Mouse (Mus musculus) MEL (cell line): ENCODE measurements around the gene Fblim1. TPM values are rescaled to one million over a fixed set of nuclear protein-coding genes. Genes with fewer than 3 reads are reported as not detected.
A peak's percentile ranks its signal among the peaks of the same experiment; 100 is the strongest.
"Not testable (repeated sequence)": the region's sequence is repeated elsewhere in the genome, so short reads cannot be mapped to it uniquely, and the experiment has no call there.

Source experiments
- DNase-seq: peaks from one replicate; pipeline ENCODE4 v3.0.0; 2011; ENCODE audit warnings: low read depth, low spot score
- H3K27ac ChIP-seq: 2 replicates; pipeline ENCODE4 v1.5.1; 2012; ENCODE audit warnings: low read depth, mild to moderate bottlenecking, control low read depth, low read length, moderate library complexity; ENCODE audit not compliant: control insufficient read depth
- H3K27me3 ChIP-seq, 2 experiments: fragments of 150-350 bp in 1 of 2; sonication (generic) in 1 of 2; 2 replicates each; pipeline ENCODE4 v1.6.1; 2012; ENCODE audit warnings: low read length in 2 of 2, mild to moderate bottlenecking in 2 of 2, improper control_type of control experiment in 1 of 2, moderate library complexity in 1 of 2; ENCODE audit not compliant: insufficient read depth in 2 of 2, control insufficient read depth in 1 of 2
- H3K36me3 ChIP-seq, 2 experiments: 2 replicates each; pipeline ENCODE4 v1.6.1; 2012 to 2014; ENCODE audit warnings: low read length in 2 of 2, improper control_type of control experiment in 1 of 2, inconsistent platforms in 1 of 2, mild to moderate bottlenecking in 1 of 2; ENCODE audit not compliant: insufficient read depth in 2 of 2, control insufficient read depth in 1 of 2
- H3K4me1 ChIP-seq, 2 experiments: fragments of 150-350 bp in 1 of 2; sonication (generic) in 1 of 2; 2 replicates each; pipeline ENCODE4 v1.6.1; 2012; ENCODE audit warnings: low read length in 2 of 2, improper control_type of control experiment in 1 of 2, mild to moderate bottlenecking in 1 of 2; ENCODE audit not compliant: insufficient read depth in 2 of 2, control insufficient read depth in 1 of 2
- H3K4me3 ChIP-seq, 2 experiments: fragments of 150-350 bp in 1 of 2; sonication (generic) in 1 of 2; 2 replicates each; pipeline ENCODE4 v1.5.1; 2012; ENCODE audit warnings: low read depth in 2 of 2, low read length in 2 of 2, mild to moderate bottlenecking in 2 of 2, moderate library complexity in 2 of 2, control low read depth in 1 of 2, improper control_type of control experiment in 1 of 2; ENCODE audit not compliant: control insufficient read depth in 1 of 2, insufficient read depth in 1 of 2
- H3K79me2 ChIP-seq: 2 replicates; pipeline ENCODE4 v1.6.1; 2012; ENCODE audit warnings: mild to moderate bottlenecking, low read length, moderate library complexity; ENCODE audit not compliant: control insufficient read depth, poor library complexity, insufficient read depth
- H3K9ac ChIP-seq: 2 replicates; pipeline ENCODE4 v1.6.1; 2012; ENCODE audit warnings: low read depth, mild to moderate bottlenecking, control low read depth, low read length, moderate library complexity; ENCODE audit not compliant: control insufficient read depth, poor library complexity, severe bottlenecking
- H3K9me3 ChIP-seq: fragments of 150-350 bp; sonication (generic); replicated peaks from 2 replicates; pipeline ENCODE4 v1.6.1; 2012; ENCODE audit warnings: mild to moderate bottlenecking, low read length, improper control_type of control experiment, moderate library complexity; ENCODE audit not compliant: insufficient read depth
- CHD1 ChIP-seq: IDR thresholded peaks from 2 replicates; pipeline ENCODE4 v1.6.1; 2012; ENCODE audit warnings: low read depth, mild to moderate bottlenecking, inconsistent platforms, low read length, improper control_type of control experiment
- CTCF ChIP-seq, 3 experiments: IDR thresholded peaks in 2 of 3; conservative IDR thresholded peaks in 1 of 3; 2 replicates each; pipeline ENCODE4 v1.5.1; 2011 to 2012; ENCODE audit warnings: low read length in 3 of 3, low read depth in 2 of 3, mild to moderate bottlenecking in 2 of 3, improper control_type of control experiment in 1 of 3, inconsistent platforms in 1 of 3, mixed read lengths in 1 of 3, moderate library complexity in 1 of 3; ENCODE audit not compliant: control insufficient read depth in 1 of 3, insufficient read depth in 1 of 3, poor library complexity in 1 of 3, severe bottlenecking in 1 of 3
- E2F4 ChIP-seq: IDR thresholded peaks from 2 replicates; pipeline ENCODE4 v1.6.1; 2011; ENCODE audit warnings: low read depth, low read length, improper control_type of control experiment, borderline replicate concordance
- ETS1 ChIP-seq: IDR thresholded peaks from 2 replicates; pipeline ENCODE4 v1.6.1; 2012; ENCODE audit warnings: low read depth, mild to moderate bottlenecking, inconsistent platforms, low read length, improper control_type of control experiment, moderate library complexity
- HCFC1 ChIP-seq: IDR thresholded peaks from 2 replicates; pipeline ENCODE4 v1.6.1; 2012; ENCODE audit warnings: low read depth, mild to moderate bottlenecking, inconsistent platforms, low read length, improper control_type of control experiment, moderate library complexity
- KAT2A ChIP-seq: conservative IDR thresholded peaks from 2 replicates; pipeline ENCODE4 v1.6.1; 2012; ENCODE audit warnings: low read depth, low read length, improper control_type of control experiment, inconsistent platforms
- MAFK ChIP-seq: IDR thresholded peaks from 2 replicates; pipeline ENCODE4 v1.6.1; 2011; ENCODE audit warnings: low read depth, mild to moderate bottlenecking, low read length, improper control_type of control experiment, borderline replicate concordance
- MAX ChIP-seq: IDR thresholded peaks from 2 replicates; pipeline ENCODE4 v1.6.1; 2011; ENCODE audit warnings: low read length, improper control_type of control experiment
- MEF2A ChIP-seq: IDR thresholded peaks from 2 replicates; pipeline ENCODE4 v1.6.1; 2014; ENCODE audit warnings: low read depth, mild to moderate bottlenecking, inconsistent platforms, low read length, improper control_type of control experiment; ENCODE audit not compliant: poor library complexity, insufficient replicate concordance, severe bottlenecking; ENCODE audit errors: extremely low read depth
- MYC ChIP-seq: IDR thresholded peaks from 2 replicates; pipeline ENCODE4 v1.6.1; 2011; ENCODE audit warnings: low read depth, mild to moderate bottlenecking, low read length, improper control_type of control experiment, moderate library complexity
- NELFE ChIP-seq: IDR thresholded peaks from 2 replicates; pipeline ENCODE4 v1.6.1; 2011; ENCODE audit warnings: low read depth, low read length, improper control_type of control experiment
- RAD21 ChIP-seq: IDR thresholded peaks from 2 replicates; pipeline ENCODE4 v1.6.1; 2011; ENCODE audit warnings: mild to moderate bottlenecking, low read depth, low read length, improper control_type of control experiment
- SMC3 ChIP-seq: IDR thresholded peaks from 2 replicates; pipeline ENCODE4 v1.6.1; 2011; ENCODE audit warnings: low read depth, low read length, improper control_type of control experiment
- USF1 ChIP-seq: IDR thresholded peaks from 2 replicates; pipeline ENCODE4 v1.6.1; 2014; ENCODE audit warnings: low read depth, mild to moderate bottlenecking, inconsistent platforms, low read length, improper control_type of control experiment, moderate library complexity
- ZC3H11A ChIP-seq: IDR thresholded peaks from 2 replicates; pipeline ENCODE4 v1.6.1; 2012; ENCODE audit warnings: low read depth, mild to moderate bottlenecking, inconsistent platforms, low read length, improper control_type of control experiment
- ZNF384 ChIP-seq: IDR thresholded peaks from 2 replicates; pipeline ENCODE4 v1.6.1; 2012; ENCODE audit warnings: low read depth, mild to moderate bottlenecking, inconsistent platforms, low read length, improper control_type of control experiment
- polyA plus RNA-seq, 2 experiments: library from polyadenylated mRNA; stranded (reverse) in 1 of 2; unstranded in 1 of 2; fragments of >175 nt in 1 of 2; fragments of >200 nt in 1 of 2; gene quantifications; 2 replicates each; pipeline versions ENCODE4 v1.2.1 to v1.2.4; 2012; ENCODE audit warnings: low replicate concordance in 2 of 2, low read depth in 1 of 2; ENCODE audit not compliant: insufficient read length in 2 of 2, insufficient read depth in 1 of 2, missing spikeins in 1 of 2
- total RNA-seq: library from RNA; depleted of rRNA; stranded (reverse); fragments of 300-350 nt; gene quantifications from 2 replicates; pipeline ENCODE4 v1.2.3, GENCODE M21; 2012

Gene Fblim1
- total and polyA plus RNA-seq, 3 experiments, result not detected

GRCm38 (mm10) chr4:141562281-141562680 is 43.6 kb downstream of the Fblim1 start:
- Histone ChIP-seq H3K36me3 (peaks cover 0 to 7% of the 10 kb centered on the region in 2 experiments; a peak in 1 of 4 replicates), H3K4me1 (peaks cover 5 to 16% of the 10 kb centered on the region in 2 experiments; a peak in 3 of 4 replicates), H3K4me3 (no peak overlapping the region), H3K27ac (no peak overlapping the region), H3K79me2 (peaks cover 2% of the 10 kb centered on the region; the same call in 1 of the 2 replicates), H3K9ac (no peak overlapping the region), H3K9me3 (no peaks in the 10 kb centered on the region), H3K27me3 (peaks cover 0 to 2% of the 10 kb centered on the region in 2 experiments; a peak in 1 of 4 replicates)
- TF ChIP-seq ETS1 (no peak), KAT2A (no peak), HCFC1 (no peak), NELFE (no peak), ZNF384 (no peak), USF1 (no peak), MAFK (no peak), CHD1 (no peak), MEF2A (no peak), E2F4 (no peak), ZC3H11A (no peak)
- no peak for DNase-seq

GRCm38 (mm10) chr4:141561331-141561919 is 44.5 kb downstream of the Fblim1 start:
- H3K4me3 ChIP-seq, H3K27ac ChIP-seq, H3K9ac ChIP-seq, H3K36me3 ChIP-seq, H3K27me3 ChIP-seq, H3K79me2 ChIP-seq, H3K9me3 ChIP-seq: not testable (repeated sequence)
- H3K4me1 ChIP-seq, result peaks cover 5 to 16% of the 10 kb centered on the region in 2 experiments; a peak in 3 of 4 replicates
- DNase-seq, result peak; percentile 39
- TF ChIP-seq MYC (peak; percentile 86), SMC3 (peak; percentile 42), MAX (peak; percentile 44; the same call in 1 of the 2 replicates), ZNF384 (peak; percentile 66), RAD21 (peak; percentile 30), ZC3H11A (peak; percentile 18; the same call in 1 of the 2 replicates), CTCF (IDR thresholded peaks at IDR 0.05 in 2 of 3, conservative IDR thresholded peaks at IDR 0.05 in 1 of 3; ENCODE audit: control insufficient read depth in 1 of 3, insufficient read depth in 1 of 3, low read depth in 2 of 3, low read length in 3 of 3, poor library complexity in 1 of 3, severe bottlenecking in 1 of 3) (peak in 1 of 3 experiments; percentile 25; a peak in 1 of 6 replicates)
